Mouse (Mus musculus) lung, adult 18-20 months (tissue): ENCODE data around the gene Ola1.

ENCODE experiments used
- DNase-seq, 2 experiments: peaks; one replicate each; pipeline ENCODE4 v3.0.0; 2022; ENCODE audit warnings: mixed read lengths in 2 of 2

Gene Ola1

GRCm38 (mm10) chr2:73218913-73219312 is at the start of gene Ola1:
Gene Ola1, minus strand, starts transcription at chr2:73218924.
- no peak for DNase-seq

GRCm38 (mm10) chr2:73268281-73268680 is 49.6 kb upstream of the Ola1 start:
- no peak for DNase-seq

GRCm38 (mm10) chr2:73267818-73268217 is 49.1 kb upstream of the Ola1 start:
- DNase-seq: no peak

GRCm38 (mm10) chr2:73267231-73267630 is 48.5 kb upstream of the Ola1 start:
- DNase-seq: no peak

GRCm38 (mm10) chr2:73266623-73267022 is 47.9 kb upstream of the Ola1 start:
- no peak for DNase-seq

GRCm38 (mm10) chr2:73266011-73266410 is 47.3 kb upstream of the Ola1 start:
- no peak for DNase-seq

GRCm38 (mm10) chr2:73264611-73265195 is 46.0 kb upstream of the Ola1 start:
- DNase-seq: no peak

GRCm38 (mm10) chr2:73263794-73264610 is 45.3 kb upstream of the Ola1 start:
- peak in 1 of 2 experiments; percentile 16 for DNase-seq

GRCm38 (mm10) chr2:73263172-73263765 is 44.5 kb upstream of the Ola1 start:
- DNase-seq: no peak

GRCm38 (mm10) chr2:73248701-73249100 is 30.0 kb upstream of the Ola1 start:
- DNase-seq: no peak

- DNase-seq: no peak
Observed at GRCm38 (mm10) chr2:73241299-73241698, 22.6 kb upstream of the Ola1 start.

GRCm38 (mm10) chr2:73231081-73231480 is 12.4 kb upstream of the Ola1 start:
- DNase-seq: no peak

GRCm38 (mm10) chr2:73213871-73214659 is 4.7 kb downstream of the Ola1 start:
- DNase-seq: peak; percentile 92 to 94

GRCm38 (mm10) chr2:73213539-73213870 is 5.2 kb downstream of the Ola1 start:
- no peak for DNase-seq

GRCm38 (mm10) chr2:73204328-73204727 is 14.4 kb downstream of the Ola1 start:
- no peak for DNase-seq

GRCm38 (mm10) chr2:73188488-73188887 is 30.2 kb downstream of the Ola1 start:
- no peak for DNase-seq

- no peak for DNase-seq
Observed at GRCm38 (mm10) chr2:73185185-73185584, 33.5 kb downstream of the Ola1 start.

GRCm38 (mm10) chr2:73169496-73169895 is 49.2 kb downstream of the Ola1 start:
- DNase-seq: no peak

- peak; percentile 42 to 73 for DNase-seq
Observed at GRCm38 (mm10) chr2:73167126-73167525, 51.6 kb downstream of the Ola1 start.

- DNase-seq: peak in 1 of 2 experiments; percentile 36
Observed at GRCm38 (mm10) chr2:73164666-73165065, 54.1 kb downstream of the Ola1 start.

GRCm38 (mm10) chr2:73160772-73161171 is 58.0 kb downstream of the Ola1 start:
- peak; percentile 11 to 13 for DNase-seq

GRCm38 (mm10) chr2:73157202-73157601 is 61.5 kb downstream of the Ola1 start:
- DNase-seq: no peak

- DNase-seq: no peak
Observed at GRCm38 (mm10) chr2:73150526-73150925, 68.2 kb downstream of the Ola1 start.
